In the genomic region with DNA sequence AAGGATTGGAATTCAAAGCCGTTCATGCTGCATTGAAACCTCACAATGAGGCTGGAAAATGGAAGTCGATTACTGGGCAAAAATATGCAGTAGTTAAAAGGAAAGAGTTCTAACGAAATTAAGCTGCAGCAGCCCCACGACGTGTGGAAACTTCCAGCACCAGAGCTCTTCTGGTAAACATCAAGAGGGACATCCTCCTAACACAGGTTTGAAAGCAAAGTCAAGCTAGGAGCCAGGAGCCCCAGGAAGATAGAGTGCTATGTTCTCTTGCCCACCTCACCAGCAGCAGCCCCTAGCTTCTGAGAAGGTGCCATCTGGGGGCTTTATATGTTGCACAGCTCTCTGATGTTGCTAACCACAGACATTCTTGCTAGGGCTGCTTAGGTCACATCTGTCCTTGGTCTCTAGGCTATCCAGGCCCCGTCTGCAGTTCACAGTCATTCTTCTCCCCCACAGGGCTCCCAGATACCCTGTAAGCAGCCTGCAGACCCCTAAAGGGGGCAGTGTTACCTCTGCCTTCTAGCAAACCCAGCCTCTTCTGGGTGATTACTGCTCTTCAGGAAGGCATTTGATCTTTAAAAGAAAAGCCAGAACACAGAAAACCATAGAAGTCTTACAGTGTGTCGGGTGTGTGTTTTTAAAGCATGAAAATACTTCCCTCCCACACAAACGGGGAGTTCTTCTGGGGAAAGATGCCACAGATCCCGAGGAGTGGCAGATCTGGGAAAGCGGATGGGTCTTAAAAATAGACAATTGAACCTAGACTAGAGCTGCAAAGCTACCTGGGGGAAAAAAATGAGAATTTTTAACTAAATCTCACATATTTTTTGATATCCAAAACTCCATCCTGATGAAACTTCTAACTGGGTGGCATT, we compare ENCODE assay signal across 8 mouse cellular contexts. TPM values are rescaled to one million over a fixed set of nuclear protein-coding genes. Genes with fewer than 3 reads are reported as not detected.
DNase-seq lines count a peak whose midpoint lies in the region; ATAC-seq lines count a peak whose summit lies in the region.

No protein-coding gene starts in this region.

- peak; percentile 29 for DNase-seq in right cerebral cortex, postnatal 25 days
- DNase-seq in right cerebral cortex, postnatal 14 days: no peak
- DNase-seq in liver, embryonic 11.5 days (ENCODE audit: low spot score): no peak
- DNase-seq in splenic B cell, adult 2 months (ENCODE audit: low read depth, low spot score): peak; percentile 9
- DNase-seq in urinary bladder, postnatal 4 days (ENCODE audit: low spot score in 2 of 2): no peak

- 45% methylated on average over 10 of the region's 10 CpGs for WGBS in heart, embryonic 14.5 days
- 54% methylated on average over 10 of the region's 10 CpGs for WGBS in liver, embryonic 11.5 days

- no peaks in the 10 kb centered on the region for H3K9me3 ChIP-seq in erythroblast, embryonic 14.5 days (ENCODE audit: control insufficient read depth, low read length)
- H3K9me3 ChIP-seq in heart, embryonic 14.5 days (ENCODE audit: control insufficient read depth, low read length): no peaks in the 10 kb centered on the region
- no peaks in the 10 kb centered on the region for H3K9me3 ChIP-seq in liver, embryonic 11.5 days (ENCODE audit: control insufficient read depth, low read length)

- peaks cover under 1% of the 10 kb centered on the region; the same call in 1 of the 2 replicates for H3K27me3 ChIP-seq in erythroblast, embryonic 14.5 days (ENCODE audit: control insufficient read depth)
- H3K27me3 ChIP-seq in heart, embryonic 14.5 days (ENCODE audit: control insufficient read depth, insufficient read depth, low read length): no peaks in the 10 kb centered on the region
- no peaks in the 10 kb centered on the region for H3K27me3 ChIP-seq in liver, embryonic 11.5 days (replicated peaks; ENCODE audit: control insufficient read depth, insufficient read depth, low read length)
- no peaks in the 10 kb centered on the region for H3K27me3 ChIP-seq in splenic B cell, adult 2 months (ENCODE audit: control insufficient read depth, insufficient read depth, low read length, poor library complexity, severe bottlenecking)

- no peak overlapping the region for H3K27ac ChIP-seq in heart, embryonic 14.5 days (replicated peaks in 1 of 2; ENCODE audit: control insufficient read depth in 1 of 2, insufficient read depth in 1 of 2, low read depth in 2 of 2, low read length in 2 of 2)
- no peak overlapping the region for H3K27ac ChIP-seq in liver, embryonic 11.5 days (ENCODE audit: low read depth, low read length)

- peak overlapping the region; percentile 85 for H3K4me3 ChIP-seq in erythroblast, embryonic 14.5 days (replicated peaks)
- peak overlapping the region in 1 of 2 experiments; percentile 88; a peak in 2 of 4 replicates for H3K4me3 ChIP-seq in heart, embryonic 14.5 days (ENCODE audit: control insufficient read depth in 1 of 2, insufficient read depth in 1 of 2, low read depth in 1 of 2, low read length in 2 of 2)
- peak overlapping the region; percentile 93 for H3K4me3 ChIP-seq in liver, embryonic 11.5 days (ENCODE audit: low read depth, low read length)

- H3K4me1 ChIP-seq in erythroblast, embryonic 14.5 days (ENCODE audit: control insufficient read depth): peaks cover 27% of the 10 kb centered on the region
- peaks cover 14 to 38% of the 10 kb centered on the region in 2 experiments for H3K4me1 ChIP-seq in heart, embryonic 14.5 days (ENCODE audit: control insufficient read depth in 2 of 2, insufficient read depth in 2 of 2, low read length in 2 of 2)
- peaks cover 8% of the 10 kb centered on the region for H3K4me1 ChIP-seq in liver, embryonic 11.5 days (replicated peaks; ENCODE audit: control insufficient read depth, insufficient read depth, low read length)

- peak overlapping the region; percentile 96 for H3K9ac ChIP-seq in heart, embryonic 14.5 days (ENCODE audit: low read length)
- peak overlapping the region; percentile 88; the same call in 1 of the 2 replicates for H3K9ac ChIP-seq in liver, embryonic 11.5 days (ENCODE audit: low read depth, low read length)

- no peaks in the 10 kb centered on the region for H3K36me3 ChIP-seq in erythroblast, embryonic 14.5 days (ENCODE audit: control insufficient read depth)
- no peaks in the 10 kb centered on the region for H3K36me3 ChIP-seq in heart, embryonic 14.5 days (ENCODE audit: control insufficient read depth, insufficient read depth, low read length)
- H3K36me3 ChIP-seq in liver, embryonic 11.5 days (ENCODE audit: control insufficient read depth, insufficient read depth, low read length): no peaks in the 10 kb centered on the region
- no peaks in the 10 kb centered on the region for H3K36me3 ChIP-seq in splenic B cell, adult 2 months (ENCODE audit: control insufficient read depth, insufficient read depth, low read length, poor library complexity, severe bottlenecking)

- H3K4me2 ChIP-seq in heart, embryonic 14.5 days (ENCODE audit: low read length): peak overlapping the region; percentile 82
- H3K4me2 ChIP-seq in liver, embryonic 11.5 days: peak overlapping the region; percentile 78

- ATAC-seq in erythroblast, adult 5-6 weeks (replicated peaks; ENCODE audit: low FRiP score, poor library complexity, severe bottlenecking): no peak
- ATAC-seq in heart, embryonic 14.5 days (ENCODE audit: insufficient number of reproducible peaks, insufficient read depth, low FRiP score, low read depth): no peak
- ATAC-seq in liver, embryonic 11.5 days (replicated peaks; ENCODE audit: low FRiP score): no peak

RNA-seq across cellular contexts. Expression of gene Hdac4, which starts 17.2 kb away (rescaled TPM):
- 0.35 and 0.52 TPM in 2 replicates for polyA plus RNA-seq in erythroblast, embryonic 14.5 days (2012)
- 3.1 and 4.6 TPM in 2 replicates for total RNA-seq in erythroblast, adult 5-6 weeks (2015; ENCODE audit: low replicate concordance)
- total RNA-seq in erythroblast, adult 5-6 weeks (2017; ENCODE audit: low replicate concordance): 3.4 and 4.7 TPM in 2 replicates
- 15.4 and 16.5 TPM in 2 replicates for polyA plus RNA-seq in heart, embryonic 14.5 days (2014; fragmentation: Nextera tagmentation; extraction: Ambion mirVana)
- 11.7 and 12.0 TPM in 2 replicates for polyA plus RNA-seq in liver, embryonic 11.5 days (2014; fragmentation: Nextera tagmentation; extraction: Ambion mirVana)

Comparison
In these comparisons a context has a peak if more than half of its experiments do, and no peak if none do; other contexts are left out.
1. DNase-seq: peak in right cerebral cortex, postnatal 25 days (single experiment) and splenic B cell, adult 2 months (single experiment); none in right cerebral cortex, postnatal 14 days (single experiment), liver, embryonic 11.5 days (single experiment) and urinary bladder, postnatal 4 days (0 of 2).